Mouse (Mus musculus): ENCODE measurements at regions not wholly inside any gene's neighbourhood (a gene's known extent, or its start where the extent isn't known, plus 50 kb on each side); places are given as distances from the start of the nearest gene placed in this dataset.

- Histone ChIP-seq H3K4me3 (ENCODE audit: low read depth, low read length) (no peak overlapping the region), H3K9me3 (ENCODE audit: control insufficient read depth, low read length) (no peaks in the 10 kb centered on the region), H3K9ac (ENCODE audit: low read length) (no peak overlapping the region), H3K36me3 (ENCODE audit: control insufficient read depth, insufficient read depth, low read length) (no peaks in the 10 kb centered on the region), H3K4me2 (replicated peaks; ENCODE audit: low read depth) (no peak overlapping the region), H3K4me1 (replicated peaks; ENCODE audit: control insufficient read depth, insufficient read depth) (no peaks in the 10 kb centered on the region), H3K27ac (replicated peaks) (no peak overlapping the region), H3K27me3 (ENCODE audit: control insufficient read depth, insufficient read depth, low read length) (no peaks in the 10 kb centered on the region)
- ATAC-seq (ENCODE audit: low FRiP score, low TSS enrichment) (no peak), DNase-seq (ENCODE audit: low spot score) (no peak)
- WGBS = 84% methylated on average over 6 of the region's 6 CpGs
- TF ChIP-seq EP300 (optimal IDR thresholded peaks at IDR 0.05) = no peak
- TF ChIP-seq CTCF (IDR thresholded peaks at IDR 0.05; ENCODE audit: low read depth) = no peak
Observed at GRCm38 (mm10) chr9:112983353-112983752, 724.7 kb downstream of the Pdcd6ip start.

DNA sequence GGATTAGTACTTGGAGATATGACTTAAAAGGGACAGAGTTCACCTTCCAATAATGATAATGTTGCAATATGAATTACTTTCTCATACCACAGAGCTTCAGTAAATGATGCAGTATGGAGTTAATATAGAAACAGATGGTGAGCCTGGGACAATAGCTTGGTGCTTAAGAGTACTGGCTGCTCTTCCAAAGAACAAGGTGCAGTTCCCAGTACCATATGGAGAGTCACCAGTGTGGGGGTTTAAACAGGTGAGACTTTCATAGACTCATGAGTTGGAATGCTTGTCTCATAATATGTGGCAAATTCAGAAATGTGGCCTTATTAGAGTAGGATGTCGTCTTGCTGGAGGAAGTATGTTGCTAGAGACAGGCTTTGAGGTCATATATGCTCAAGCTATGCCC lies 715.8 kb upstream of the Arpp21 start:
- Histone ChIP-seq H3K36me3 (ENCODE audit: control insufficient read depth, insufficient read depth, low read length) (no peaks in the 10 kb centered on the region), H3K4me1 (replicated peaks; ENCODE audit: control insufficient read depth, insufficient read depth) (no peaks in the 10 kb centered on the region), H3K4me2 (replicated peaks; ENCODE audit: low read depth) (no peak overlapping the region), H3K9ac (ENCODE audit: low read length) (no peak overlapping the region), H3K27ac (replicated peaks) (no peak overlapping the region), H3K9me3 (ENCODE audit: control insufficient read depth, low read length) (no peaks in the 10 kb centered on the region), H3K27me3 (ENCODE audit: control insufficient read depth, insufficient read depth, low read length) (no peaks in the 10 kb centered on the region), H3K4me3 (ENCODE audit: low read depth, low read length) (no peak overlapping the region)
- TF ChIP-seq EP300 (optimal IDR thresholded peaks at IDR 0.05) = no peak
- TF ChIP-seq CTCF (IDR thresholded peaks at IDR 0.05; ENCODE audit: low read depth) = no peak
- ATAC-seq (ENCODE audit: low FRiP score, low TSS enrichment) = no peak
- no peak for DNase-seq (ENCODE audit: low spot score)
- 53% methylated on average over 1 of the region's 1 CpGs for WGBS

GRCm38 (mm10) chr9:112950056-112950455 lies 714.3 kb upstream of the Arpp21 start:
- H3K4me1 ChIP-seq (replicated peaks; ENCODE audit: control insufficient read depth, insufficient read depth) = no peaks in the 10 kb centered on the region
- H3K4me2 ChIP-seq (replicated peaks; ENCODE audit: low read depth) = no peak overlapping the region
- H3K27me3 ChIP-seq (ENCODE audit: control insufficient read depth, insufficient read depth, low read length) = no peaks in the 10 kb centered on the region
- no peak for TF ChIP-seq EP300 (optimal IDR thresholded peaks at IDR 0.05)
- no peak for TF ChIP-seq CTCF (IDR thresholded peaks at IDR 0.05; ENCODE audit: low read depth)
- H3K9ac ChIP-seq (ENCODE audit: low read length) = no peak overlapping the region
- no peak overlapping the region for H3K4me3 ChIP-seq (ENCODE audit: low read depth, low read length)
- no peak overlapping the region for H3K27ac ChIP-seq (replicated peaks)
- no peaks in the 10 kb centered on the region for H3K36me3 ChIP-seq (ENCODE audit: control insufficient read depth, insufficient read depth, low read length)
- H3K9me3 ChIP-seq (ENCODE audit: control insufficient read depth, low read length) = no peaks in the 10 kb centered on the region
- 61% methylated on average over 2 of the region's 2 CpGs for WGBS
- no peak for ATAC-seq (ENCODE audit: low FRiP score, low TSS enrichment)
- no peak for DNase-seq (ENCODE audit: low spot score)

- DNase-seq (ENCODE audit: low spot score) (no peak), ATAC-seq (ENCODE audit: low FRiP score, low TSS enrichment) (no peak)
- Histone ChIP-seq H3K9me3 (ENCODE audit: control insufficient read depth, low read length) (no peaks in the 10 kb centered on the region), H3K36me3 (ENCODE audit: control insufficient read depth, insufficient read depth, low read length) (no peaks in the 10 kb centered on the region), H3K4me3 (ENCODE audit: low read depth, low read length) (no peak overlapping the region), H3K27ac (replicated peaks) (no peak overlapping the region), H3K9ac (ENCODE audit: low read length) (no peak overlapping the region), H3K4me1 (replicated peaks; ENCODE audit: control insufficient read depth, insufficient read depth) (no peaks in the 10 kb centered on the region), H3K27me3 (ENCODE audit: control insufficient read depth, insufficient read depth, low read length) (no peaks in the 10 kb centered on the region), H3K4me2 (replicated peaks; ENCODE audit: low read depth) (no peak overlapping the region)
- TF ChIP-seq CTCF (IDR thresholded peaks at IDR 0.05; ENCODE audit: low read depth) (no peak), EP300 (optimal IDR thresholded peaks at IDR 0.05) (no peak)
Observed at GRCm38 (mm10) chr9:112938781-112939180, 703.0 kb upstream of the Arpp21 start.

- no peaks in the 10 kb centered on the region for H3K4me1 ChIP-seq (replicated peaks; ENCODE audit: control insufficient read depth, insufficient read depth)
- no peak for DNase-seq (ENCODE audit: low spot score)
- H3K27ac ChIP-seq (replicated peaks) = no peak overlapping the region
- no peak for ATAC-seq (ENCODE audit: low FRiP score, low TSS enrichment)
- H3K27me3 ChIP-seq (ENCODE audit: control insufficient read depth, insufficient read depth, low read length) = no peaks in the 10 kb centered on the region
- H3K9me3 ChIP-seq (ENCODE audit: control insufficient read depth, low read length) = no peaks in the 10 kb centered on the region
- H3K9ac ChIP-seq (ENCODE audit: low read length) = no peak overlapping the region
- no peak for TF ChIP-seq EP300 (optimal IDR thresholded peaks at IDR 0.05)
- no peak for TF ChIP-seq CTCF (IDR thresholded peaks at IDR 0.05; ENCODE audit: low read depth)
- no peak overlapping the region for H3K4me3 ChIP-seq (ENCODE audit: low read depth, low read length)
- no peak overlapping the region for H3K4me2 ChIP-seq (replicated peaks; ENCODE audit: low read depth)
- WGBS = 71% methylated on average over 6 of the region's 6 CpGs
- H3K36me3 ChIP-seq (ENCODE audit: control insufficient read depth, insufficient read depth, low read length) = no peaks in the 10 kb centered on the region
Observed at GRCm38 (mm10) chr9:112909311-112910101, 673.8 kb upstream of the Arpp21 start.

DNA sequence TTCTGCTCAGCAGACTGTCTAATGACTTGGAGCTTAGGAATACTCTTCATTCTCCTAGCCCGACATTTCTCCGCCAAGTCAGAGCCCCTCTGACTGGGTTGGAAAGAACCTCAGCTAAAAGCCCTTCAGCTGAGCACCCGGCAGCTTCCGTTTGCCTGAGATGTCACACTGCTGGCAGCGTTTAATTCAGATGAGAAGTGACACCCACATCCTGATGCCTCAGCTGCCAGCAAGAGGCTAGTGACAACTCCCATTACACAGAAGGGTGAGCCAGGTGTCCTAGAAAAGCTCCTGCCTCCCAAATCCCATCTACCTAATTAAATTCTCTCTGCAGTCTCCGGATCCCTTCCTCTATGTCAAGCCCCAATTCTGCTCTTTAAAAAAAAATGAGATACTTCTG lies 670.2 kb upstream of the Arpp21 start:
- no peak overlapping the region for H3K9ac ChIP-seq (ENCODE audit: low read length)
- no peak overlapping the region for H3K4me2 ChIP-seq (replicated peaks; ENCODE audit: low read depth)
- TF ChIP-seq CTCF (IDR thresholded peaks at IDR 0.05; ENCODE audit: low read depth) = no peak
- TF ChIP-seq EP300 (optimal IDR thresholded peaks at IDR 0.05) = no peak
- H3K4me1 ChIP-seq (replicated peaks; ENCODE audit: control insufficient read depth, insufficient read depth) = no peaks in the 10 kb centered on the region
- no peaks in the 10 kb centered on the region for H3K36me3 ChIP-seq (ENCODE audit: control insufficient read depth, insufficient read depth, low read length)
- no peaks in the 10 kb centered on the region for H3K27me3 ChIP-seq (ENCODE audit: control insufficient read depth, insufficient read depth, low read length)
- no peaks in the 10 kb centered on the region for H3K9me3 ChIP-seq (ENCODE audit: control insufficient read depth, low read length)
- H3K4me3 ChIP-seq (ENCODE audit: low read depth, low read length) = no peak overlapping the region
- ATAC-seq (ENCODE audit: low FRiP score, low TSS enrichment) (no peak), DNase-seq (ENCODE audit: low spot score) (no peak)
- 78% methylated on average over 6 of the region's 6 CpGs for WGBS
- H3K27ac ChIP-seq (replicated peaks) = no peak overlapping the region

All from stomach, postnatal 0 days (tissue).